Mouse (Mus musculus) heart, postnatal 4 days (tissue): ENCODE measurements around the gene Tmed4. TPM values are rescaled to one million over a fixed set of nuclear protein-coding genes. Genes with fewer than 3 reads are reported as not detected.
A peak's percentile ranks its signal among the peaks of the same experiment; 100 is the strongest.
"Not testable (repeated sequence)": the region's sequence is repeated elsewhere in the genome, so short reads cannot be mapped to it uniquely, and the experiment has no call there.

Experiments used
- DNase-seq: peaks from one replicate; pipeline ENCODE4 v3.0.0; 2021
- total RNA-seq, 2 experiments: library from RNA; stranded (reverse); gene quantifications; 2 replicates each; pipeline ENCODE4 v1.2.3; 2021

Gene Tmed4
- total RNA-seq, 2 experiments from 2014 or later, result 62.9 to 68.5 TPM

- DNase-seq, result peak; percentile 92
Measured at GRCm38 (mm10) chr11:6267320-6268254, 7.1 kb downstream of the Tmed4 start, which contains the start of gene Ddx56. Gene Ddx56, minus strand, starts transcription at chr11:6267772.

DNA sequence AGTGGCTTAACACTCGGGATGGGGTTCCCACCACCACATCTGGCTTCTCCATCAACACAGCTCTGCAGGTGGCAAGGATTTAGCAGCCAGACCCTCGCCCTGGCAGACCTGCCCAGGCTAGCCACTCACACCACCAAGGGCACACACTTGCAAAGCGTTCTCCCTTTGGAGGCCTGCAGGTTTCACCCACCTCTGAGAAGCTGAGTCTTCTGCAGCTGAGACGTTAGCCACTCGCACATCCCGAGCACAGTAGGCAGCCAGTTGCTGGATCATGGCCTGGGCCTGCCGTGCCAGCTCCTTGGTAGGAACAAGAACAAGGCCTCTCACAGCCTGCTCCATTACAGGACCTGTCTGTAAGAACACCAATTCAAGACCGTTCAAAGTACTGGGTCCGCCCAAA, 8.0 kb downstream of the Tmed4 start:
- no peak for DNase-seq

GRCm38 (mm10) chr11:6261434-6262082, 13.1 kb downstream of the Tmed4 start:
- peak; percentile 81 for DNase-seq

DNA sequence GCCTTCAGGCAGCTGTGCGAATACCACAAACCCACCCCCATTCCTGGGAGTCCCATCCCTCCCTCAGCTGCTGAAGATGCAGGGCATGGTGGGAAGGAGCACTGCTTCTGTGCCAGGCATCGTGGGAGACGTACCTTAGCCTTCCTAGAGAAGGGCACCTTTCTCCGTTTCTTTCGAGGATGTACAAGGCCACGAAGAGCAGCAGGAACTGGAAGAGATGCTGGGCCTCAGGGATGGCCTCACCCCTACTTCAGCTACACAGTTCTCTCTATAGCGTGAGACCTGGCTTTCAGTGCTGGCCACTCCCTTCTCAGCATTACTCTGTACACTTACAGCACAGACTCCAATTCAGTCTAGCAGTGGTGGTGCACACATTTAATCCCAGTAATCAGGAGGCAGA, 15.3 kb downstream of the Tmed4 start:
- no peak for DNase-seq

DNA sequence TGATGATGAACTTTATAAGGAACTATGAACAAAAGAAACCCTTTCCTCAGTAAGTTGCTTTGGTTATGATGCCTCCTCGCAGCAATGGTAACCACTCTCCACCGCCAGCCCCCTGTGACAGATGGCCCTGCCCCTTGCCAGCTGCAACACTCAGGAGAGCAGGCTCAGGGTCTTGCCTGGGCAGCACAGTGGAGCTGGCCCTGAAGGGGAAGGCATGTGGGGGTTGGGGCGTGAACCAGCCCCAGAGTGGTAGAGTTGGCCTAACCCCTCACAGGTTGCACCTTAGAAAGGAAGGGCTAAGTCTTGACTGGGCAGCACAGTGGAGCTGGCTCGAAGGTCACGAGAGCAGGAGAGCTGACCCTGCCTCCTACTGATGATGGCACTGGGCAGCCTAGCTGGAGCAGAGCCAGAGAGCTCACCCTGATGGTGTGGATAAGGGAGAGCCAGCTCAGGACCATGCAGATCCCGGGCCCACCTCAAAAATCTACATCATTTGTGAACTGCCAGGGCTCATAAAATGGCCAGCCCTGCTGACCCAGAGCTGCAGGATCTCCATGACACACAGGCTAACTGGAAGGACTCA, 18.1 kb downstream of the Tmed4 start:
- no peak for DNase-seq

- not testable (repeated sequence) for DNase-seq
Measured at GRCm38 (mm10) chr11:6254602-6255001, 20.1 kb downstream of the Tmed4 start.

GRCm38 (mm10) chr11:6252824-6253223, 21.8 kb downstream of the Tmed4 start:
- no peak for DNase-seq

DNA sequence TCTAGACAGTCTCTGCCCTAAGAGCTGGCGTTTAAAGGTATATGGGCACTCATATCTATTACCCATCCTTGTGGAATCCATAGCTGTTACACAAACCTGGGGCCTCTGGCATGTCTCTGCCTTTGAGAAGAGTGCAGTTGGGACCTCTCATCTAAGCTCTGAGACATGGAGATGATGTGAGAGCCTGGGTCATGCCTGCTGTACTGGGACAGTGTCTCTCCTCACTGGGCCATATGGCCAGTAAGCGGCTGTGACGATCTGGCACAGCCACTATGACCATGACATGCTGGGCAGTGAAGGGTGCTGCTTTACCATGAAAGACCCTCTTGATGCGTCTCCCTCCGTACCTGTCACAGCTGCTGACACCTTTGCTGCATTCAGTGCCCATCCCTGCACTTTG, 22.4 kb downstream of the Tmed4 start:
- no peak for DNase-seq

GRCm38 (mm10) chr11:6244707-6245106, 30.0 kb downstream of the Tmed4 start:
- DNase-seq, result no peak

DNA sequence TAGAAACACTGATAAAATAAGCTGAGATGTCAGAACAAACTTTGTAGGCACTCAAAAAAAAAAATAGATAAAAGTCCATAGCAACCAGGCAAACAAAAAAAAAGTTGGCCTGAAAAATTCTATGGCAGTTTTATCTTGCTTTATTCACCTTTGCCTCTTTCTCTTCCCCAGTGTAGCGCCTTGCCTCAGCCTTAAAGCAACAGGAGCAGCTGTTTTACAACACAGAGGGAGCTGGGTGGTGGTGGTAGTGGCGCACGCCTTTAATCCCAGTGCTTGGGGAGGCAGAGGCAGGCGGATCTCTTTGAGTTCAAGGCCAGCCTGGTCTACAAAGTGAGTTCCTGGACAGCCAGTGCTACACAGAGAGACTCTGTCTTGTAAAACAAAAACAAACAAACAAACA, 41.6 kb downstream of the Tmed4 start:
- no peak for DNase-seq

DNA sequence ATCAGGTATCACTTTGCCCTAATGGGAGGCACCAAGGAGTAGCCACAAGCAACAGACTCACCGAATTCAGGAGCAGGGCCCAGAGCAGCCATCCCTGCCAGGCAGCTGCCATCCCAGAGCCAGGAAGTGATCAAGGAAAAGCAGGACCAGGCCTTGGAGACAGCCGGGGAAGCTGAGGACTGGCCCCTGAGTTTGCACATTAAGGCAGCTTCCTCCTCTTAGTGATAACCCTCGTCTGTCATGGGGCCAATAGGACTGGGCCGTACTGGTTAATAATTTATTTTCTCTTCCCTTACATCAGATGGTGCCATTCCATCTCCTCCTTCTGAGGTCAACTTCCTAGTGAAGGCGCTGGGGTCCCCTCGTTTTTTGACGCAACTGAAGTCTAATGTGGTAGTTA, 44.7 kb downstream of the Tmed4 start, which contains the start of gene Npc1l1:
TSS of gene Npc1l1 (minus strand) at position 132 of the 400 bp plus-strand sequence.
- no peak for DNase-seq

GRCm38 (mm10) chr11:6224541-6225229, 50.0 kb downstream of the Tmed4 start:
- DNase-seq, result no peak

- no peak for DNase-seq
Measured at GRCm38 (mm10) chr11:6222187-6222586, 52.5 kb downstream of the Tmed4 start.

Other genes with a start within 250 kb of the Tmed4 start
- gene Camk2b, start 208.5 kb downstream of the Tmed4 start, total RNA-seq, result 1 to 10 TPM; 8.7 to 8.8 TPM
- gene A730071L15Rik, start 74.8 kb downstream of the Tmed4 start, total RNA-seq, result under 1 TPM in 1 of 2 experiments, not detected in 1; 0.20 TPM
- 10 to 100 TPM; 64.2 to 66.8 TPM for gene Nudcd3, start 74.5 kb downstream of the Tmed4 start, total RNA-seq
- under 1 TPM in 1 of 2 experiments, not detected in 1; 0.07 TPM for gene Npc1l1, start 44.7 kb downstream of the Tmed4 start, total RNA-seq
- gene Ddx56, start 7.1 kb downstream of the Tmed4 start, total RNA-seq, result 10 to 100 TPM; 37.5 to 38.2 TPM
- gene Ogdh, start 16.8 kb upstream of the Tmed4 start, total RNA-seq, result 100 to 1,000 TPM; 874 to 885 TPM
- 10 to 100 TPM; 46.8 to 49.1 TPM for gene Zmiz2, start 114.2 kb upstream of the Tmed4 start, total RNA-seq
- 1,000 to 10,000 TPM; 1,521 to 1,568 TPM for gene Ppia, start 140.6 kb upstream of the Tmed4 start, total RNA-seq
- gene H2afv, start 169.6 kb upstream of the Tmed4 start, total RNA-seq, result 100 to 1,000 TPM; 125 to 126 TPM
- gene Purb, start 201.0 kb upstream of the Tmed4 start, total RNA-seq, result 10 to 100 TPM; 81.8 to 84.6 TPM
- gene Myo1g, start 246.1 kb upstream of the Tmed4 start, total RNA-seq, result 1 to 10 TPM; 1.2 to 1.4 TPM